Mouse (Mus musculus) forebrain, postnatal 0 days (tissue): ENCODE measurements around the gene Abhd2. TPM values are rescaled to one million over a fixed set of nuclear protein-coding genes. Genes with fewer than 3 reads are reported as not detected.

Experiments
- ATAC-seq: fragments of 200-750 bp; cut with Nextera tagmentation; 2 replicates; pipeline ENCODE4 v1.8.0; 2017; ENCODE audit warnings: mild to moderate bottlenecking, moderate library complexity
- DNase-seq: peaks from one replicate; pipeline ENCODE4 v3.0.0-alpha.2; 2015
- H3K27ac ChIP-seq: fragments of 300-500 bp; sonication (generic); 2 replicates; pipeline ENCODE4 v1.5.1; 2014; ENCODE audit warnings: low read depth, mild to moderate bottlenecking, antibody characterized with exemption, low read length, moderate library complexity, mixed read lengths
- H3K27me3 ChIP-seq: fragments of 300-500 bp; sonication (generic); 2 replicates; pipeline ENCODE4 v1.6.1; 2014; ENCODE audit warnings: mild to moderate bottlenecking, low read length, mixed read lengths; ENCODE audit not compliant: insufficient read depth
- H3K36me3 ChIP-seq: fragments of 300-500 bp; sonication (generic); 2 replicates; pipeline ENCODE4 v1.6.1; 2014; ENCODE audit warnings: mild to moderate bottlenecking, moderate library complexity; ENCODE audit not compliant: insufficient read depth
- H3K4me1 ChIP-seq: fragments of 300-500 bp; sonication (generic); 2 replicates; pipeline ENCODE4 v1.6.1; 2014; ENCODE audit warnings: antibody characterized with exemption; ENCODE audit not compliant: insufficient read depth
- H3K4me2 ChIP-seq: fragments of 300-500 bp; sonication (generic); 2 replicates; pipeline ENCODE4 v1.6.1; 2014; ENCODE audit warnings: low read depth, mild to moderate bottlenecking, moderate library complexity
- H3K4me3 ChIP-seq: fragments of 300-500 bp; sonication (generic); 2 replicates; pipeline ENCODE4 v1.5.1; 2014; ENCODE audit warnings: low read depth, low read length, mixed read lengths
- H3K9ac ChIP-seq: fragments of 300-500 bp; sonication (generic); 2 replicates; pipeline ENCODE4 v1.6.1; 2014; ENCODE audit warnings: mild to moderate bottlenecking
- H3K9me3 ChIP-seq: fragments of 300-500 bp; sonication (generic); 2 replicates; pipeline ENCODE4 v1.6.1; 2016; ENCODE audit warnings: low read length
- CTCF ChIP-seq: sonication (generic); IDR thresholded peaks from 2 replicates; pipeline ENCODE4 v1.5.1; 2016; ENCODE audit warnings: antibody characterized with exemption, control low read depth, low read depth
- WGBS: fragments of 180-500 bp; shearing (Covaris S2); extraction: QIAGEN DNeasy Blood & Tissue Kit; methylation state at CpG from one replicate; pipeline ENCODE4 v1.1.7; 2014; 5-methylcytosine and 5-hydroxymethylcytosine counted together
- polyA plus RNA-seq: library from polyadenylated mRNA; unstranded; fragments of >200 nt; fragmentation: Nextera tagmentation; extraction: Ambion mirVana; gene quantifications from 2 replicates; pipeline ENCODE4 v1.2.1, GENCODE M21; 2015
- total RNA-seq: library from RNA; depleted of rRNA; stranded (reverse); fragments of >200 nt; gene quantifications from 2 replicates; pipeline ENCODE4 v1.2.3, GENCODE M21; 2014

Abhd2 gene
- total and polyA plus RNA-seq, 2 experiments from 2014 or later, result 26.0 to 88.0 TPM

GRCm38 (mm10) chr7:79254248-79254888 lies 18.6 kb upstream of the Abhd2 start:
- 78% methylated on average over 3 of the region's 3 CpGs for WGBS
- H3K27ac ChIP-seq, result no peak overlapping the region

GRCm38 (mm10) chr7:79255350-79255749 lies 17.6 kb upstream of the Abhd2 start:
- ATAC-seq (no peak), DNase-seq (no peak)
- Histone ChIP-seq H3K36me3 (no peaks in the 10 kb centered on the region), H3K27ac (no peak overlapping the region), H3K4me2 (no peak overlapping the region), H3K4me1 (no peaks in the 10 kb centered on the region), H3K4me3 (no peak overlapping the region), H3K27me3 (no peaks in the 10 kb centered on the region), H3K9me3 (no peaks in the 10 kb centered on the region), H3K9ac (no peak overlapping the region)
- no peak for TF ChIP-seq CTCF
- WGBS, result 88% methylated on average over 7 of the region's 7 CpGs

More at GRCm38 (mm10) chr7:79254248-79254888, 18.6 kb upstream of the Abhd2 start:
- H3K4me1 ChIP-seq, result no peaks in the 10 kb centered on the region
- no peak for DNase-seq
- no peak for ATAC-seq
- no peak overlapping the region for H3K9ac ChIP-seq
- no peak overlapping the region for H3K4me2 ChIP-seq
- no peak overlapping the region for H3K4me3 ChIP-seq
- TF ChIP-seq CTCF, result no peak
- H3K9me3 ChIP-seq, result no peaks in the 10 kb centered on the region
- no peaks in the 10 kb centered on the region for H3K27me3 ChIP-seq
- H3K36me3 ChIP-seq, result no peaks in the 10 kb centered on the region

- DNase-seq (no peak), ATAC-seq (no peak)
- Histone ChIP-seq H3K27ac (no peak overlapping the region), H3K27me3 (no peaks in the 10 kb centered on the region), H3K9me3 (no peaks in the 10 kb centered on the region), H3K4me3 (no peak overlapping the region), H3K9ac (no peak overlapping the region), H3K36me3 (no peaks in the 10 kb centered on the region), H3K4me1 (no peaks in the 10 kb centered on the region), H3K4me2 (no peak overlapping the region)
- WGBS, result 84% methylated on average over 10 of the region's 10 CpGs
- TF ChIP-seq CTCF, result no peak
Observed at GRCm38 (mm10) chr7:79255752-79256151, 17.2 kb upstream of the Abhd2 start.

DNA sequence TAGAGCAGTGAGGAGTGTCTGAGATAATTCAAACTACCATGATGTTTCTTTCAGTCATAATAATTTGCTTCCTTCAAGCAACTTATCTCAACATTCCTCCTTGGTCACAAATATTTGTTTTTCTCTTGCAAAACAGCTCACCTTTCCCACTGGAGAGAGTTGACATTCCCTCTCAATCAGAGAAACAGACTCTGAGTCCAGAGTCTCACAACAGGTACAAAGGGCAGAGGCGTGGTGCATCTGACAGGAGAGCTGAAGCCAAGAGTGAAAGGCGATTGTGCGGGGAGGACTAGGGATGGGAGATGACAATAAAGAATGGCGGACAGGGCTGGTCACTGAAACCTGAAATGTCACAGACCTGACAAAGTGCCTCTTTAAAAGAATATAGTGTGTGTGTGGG lies 16.3 kb upstream of the Abhd2 start:
- ATAC-seq (no peak), DNase-seq (no peak)
- H3K36me3 ChIP-seq, result no peaks in the 10 kb centered on the region
- no peaks in the 10 kb centered on the region for H3K27me3 ChIP-seq
- no peak overlapping the region for H3K9ac ChIP-seq
- no peak overlapping the region for H3K27ac ChIP-seq
- 92% methylated on average over 4 of the region's 4 CpGs for WGBS
- no peaks in the 10 kb centered on the region for H3K9me3 ChIP-seq
- TF ChIP-seq CTCF, result no peak
- H3K4me3 ChIP-seq, result no peak overlapping the region
- no peaks in the 10 kb centered on the region for H3K4me1 ChIP-seq
- no peak overlapping the region for H3K4me2 ChIP-seq

GRCm38 (mm10) chr7:79258981-79259542 lies 13.9 kb upstream of the Abhd2 start:
- no peaks in the 10 kb centered on the region for H3K36me3 ChIP-seq
- no peak for DNase-seq
- H3K4me2 ChIP-seq, result no peak overlapping the region
- no peaks in the 10 kb centered on the region for H3K4me1 ChIP-seq
- no peak overlapping the region for H3K4me3 ChIP-seq
- WGBS, result 90% methylated on average over 10 of the region's 10 CpGs
- no peak for TF ChIP-seq CTCF
- no peak overlapping the region for H3K27ac ChIP-seq
- no peaks in the 10 kb centered on the region for H3K27me3 ChIP-seq
- ATAC-seq, result no peak
- H3K9me3 ChIP-seq, result no peaks in the 10 kb centered on the region
- no peak overlapping the region for H3K9ac ChIP-seq

DNA sequence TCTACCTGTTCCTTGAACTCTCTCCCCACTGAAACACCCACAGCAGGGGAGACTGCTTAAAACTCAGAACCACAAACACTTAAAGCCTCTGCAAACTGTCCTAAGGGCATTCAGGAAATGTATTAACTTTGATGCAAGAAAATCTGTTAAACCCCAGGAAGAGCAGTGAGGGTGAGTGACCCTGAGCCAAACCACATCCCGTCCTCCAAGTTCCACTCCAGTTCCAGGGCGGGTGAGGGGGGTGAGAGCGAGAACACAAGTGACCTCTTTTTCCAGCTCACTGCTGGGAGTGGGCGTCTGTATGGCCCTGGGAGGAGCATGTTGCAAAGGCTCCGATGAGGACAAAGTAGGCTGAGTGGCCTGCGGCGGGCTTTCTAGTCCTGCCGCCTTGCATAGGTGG lies 10.5 kb upstream of the Abhd2 start:
- Histone ChIP-seq H3K4me2 (no peak overlapping the region), H3K4me1 (no peaks in the 10 kb centered on the region), H3K4me3 (no peak overlapping the region), H3K9me3 (no peaks in the 10 kb centered on the region), H3K9ac (no peak overlapping the region), H3K36me3 (no peaks in the 10 kb centered on the region), H3K27ac (no peak overlapping the region), H3K27me3 (no peaks in the 10 kb centered on the region)
- DNase-seq, result no peak
- no peak for TF ChIP-seq CTCF
- ATAC-seq, result no peak
- 82% methylated on average over 8 of the region's 8 CpGs for WGBS

DNA sequence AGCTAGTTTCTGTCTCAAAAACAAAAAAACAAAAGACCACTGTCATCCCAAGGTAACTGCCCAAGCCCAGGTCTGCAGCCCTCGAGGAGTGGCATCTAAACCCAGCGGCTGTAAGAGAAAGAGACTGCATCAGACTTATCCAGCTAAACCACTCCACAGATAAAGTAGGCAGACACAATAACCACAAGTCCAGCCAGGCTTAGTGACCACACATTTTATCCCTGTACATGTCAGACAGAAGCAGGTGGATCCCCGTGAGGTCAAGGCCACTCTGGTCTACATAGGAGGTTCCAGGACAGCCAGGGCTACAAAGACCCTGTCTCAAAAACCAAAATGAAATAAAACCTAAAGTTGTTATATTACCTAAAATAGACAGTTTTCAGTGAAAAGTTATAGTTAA lies 9.2 kb upstream of the Abhd2 start:
- H3K9ac ChIP-seq, result no peak overlapping the region

More for the DNA sequence above, 9.2 kb upstream of the Abhd2 start:
- no peak for DNase-seq
- Histone ChIP-seq H3K27me3 (no peaks in the 10 kb centered on the region), H3K36me3 (no peaks in the 10 kb centered on the region), H3K27ac (no peak overlapping the region), H3K4me2 (no peak overlapping the region), H3K4me1 (no peaks in the 10 kb centered on the region), H3K4me3 (no peak overlapping the region), H3K9me3 (no peaks in the 10 kb centered on the region)
- no peak for TF ChIP-seq CTCF
- WGBS, result 81% methylated on average over 3 of the region's 3 CpGs
- ATAC-seq, result no peak
